Mouse (Mus musculus): ENCODE results near the gene Atat1. TPM values are rescaled to one million over a fixed set of nuclear protein-coding genes. Genes with fewer than 3 reads are reported as not detected.
A peak's percentile ranks its signal among the peaks of the same experiment; 100 is the strongest.

Gene Atat1
- polyA plus RNA-seq, 1 experiment from 2014 or later, result 493 TPM

GRCm38 (mm10) chr17:35932608-35933007 lies 22.7 kb upstream of the Atat1 start:
- H3K4me3 ChIP-seq (replicated peaks; ENCODE audit: low read length), result no peak overlapping the region
- WGBS, result 89% methylated on average over 4 of the region's 4 CpGs
- no peaks in the 10 kb centered on the region for H3K9me3 ChIP-seq (ENCODE audit: control insufficient read depth, low read length)
- H3K9ac ChIP-seq (replicated peaks; ENCODE audit: low read depth, low read length), result no peak overlapping the region
- H3K36me3 ChIP-seq (ENCODE audit: control insufficient read depth, insufficient read depth), result peaks cover 16% of the 10 kb centered on the region
- no peaks in the 10 kb centered on the region for H3K27me3 ChIP-seq (replicated peaks; ENCODE audit: control insufficient read depth, insufficient read depth, low read length)
- ATAC-seq, result no peak
- H3K27ac ChIP-seq (ENCODE audit: low read length), result no peak overlapping the region
- no peak overlapping the region for H3K4me2 ChIP-seq (ENCODE audit: low read length)
- no peaks in the 10 kb centered on the region for H3K4me1 ChIP-seq (replicated peaks; ENCODE audit: control insufficient read depth, insufficient read depth, low read length)

DNA sequence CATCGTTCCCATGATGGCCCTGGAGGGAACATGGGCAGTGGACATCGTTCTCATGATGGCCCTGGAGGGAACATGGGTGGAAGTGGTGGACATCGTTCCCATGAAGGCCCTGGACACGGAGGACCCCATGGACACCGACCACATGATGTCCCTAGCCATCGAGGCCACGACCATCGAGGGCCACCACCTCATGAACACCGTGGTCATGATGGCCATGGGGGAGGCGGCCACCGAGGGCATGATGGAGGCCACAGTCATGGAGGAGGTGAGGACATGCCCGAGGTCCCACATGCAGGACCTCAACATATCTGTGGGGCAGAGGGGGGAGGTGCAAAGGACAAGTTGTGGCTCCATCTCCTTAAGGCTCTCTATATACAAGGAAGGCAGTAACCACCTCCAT lies 20.8 kb upstream of the Atat1 start:
- H3K36me3 ChIP-seq (ENCODE audit: control insufficient read depth, insufficient read depth), result peaks cover 28% of the 10 kb centered on the region
- WGBS, result 96% methylated on average over 12 of the region's 12 CpGs
- no peak for ATAC-seq
- no peaks in the 10 kb centered on the region for H3K4me1 ChIP-seq (replicated peaks; ENCODE audit: control insufficient read depth, insufficient read depth, low read length)
- no peaks in the 10 kb centered on the region for H3K9me3 ChIP-seq (ENCODE audit: control insufficient read depth, low read length)
- no peak overlapping the region for H3K9ac ChIP-seq (replicated peaks; ENCODE audit: low read depth, low read length)
- no peak overlapping the region for H3K27ac ChIP-seq (ENCODE audit: low read length)
- H3K4me3 ChIP-seq (replicated peaks; ENCODE audit: low read length), result no peak overlapping the region
- H3K27me3 ChIP-seq (replicated peaks; ENCODE audit: control insufficient read depth, insufficient read depth, low read length), result no peaks in the 10 kb centered on the region
- no peak overlapping the region for H3K4me2 ChIP-seq (ENCODE audit: low read length)

DNA sequence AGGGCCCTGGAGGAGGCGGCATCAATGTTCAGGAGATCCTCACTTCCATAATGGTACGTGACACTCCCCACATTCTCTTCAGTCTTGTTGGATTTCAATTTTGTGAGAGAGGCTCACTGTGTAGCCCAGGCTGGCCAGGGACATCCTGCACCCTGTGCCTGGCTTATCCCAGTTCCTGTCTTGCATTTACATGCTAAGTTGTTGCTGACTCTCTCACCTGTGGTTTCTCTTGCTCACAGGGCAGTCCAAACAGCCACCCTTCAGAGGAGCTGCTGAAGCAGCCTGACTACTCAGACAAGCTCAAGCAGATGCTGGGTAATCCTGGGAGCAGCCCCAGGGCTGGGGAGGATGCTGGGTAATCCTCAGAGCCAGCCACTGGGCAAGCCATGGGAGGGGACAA lies 19.7 kb upstream of the Atat1 start:
- H3K9me3 ChIP-seq (ENCODE audit: control insufficient read depth, low read length), result no peaks in the 10 kb centered on the region
- no peak overlapping the region for H3K4me3 ChIP-seq (replicated peaks; ENCODE audit: low read length)
- H3K27me3 ChIP-seq (replicated peaks; ENCODE audit: control insufficient read depth, insufficient read depth, low read length), result no peaks in the 10 kb centered on the region
- no peak overlapping the region for H3K4me2 ChIP-seq (ENCODE audit: low read length)
- no peaks in the 10 kb centered on the region for H3K4me1 ChIP-seq (replicated peaks; ENCODE audit: control insufficient read depth, insufficient read depth, low read length)
- no peak for ATAC-seq
- 96% methylated on average over 2 of the region's 2 CpGs for WGBS
- H3K36me3 ChIP-seq (ENCODE audit: control insufficient read depth, insufficient read depth), result peaks cover 33% of the 10 kb centered on the region
- H3K27ac ChIP-seq (ENCODE audit: low read length), result no peak overlapping the region
- no peak overlapping the region for H3K9ac ChIP-seq (replicated peaks; ENCODE audit: low read depth, low read length)

DNA sequence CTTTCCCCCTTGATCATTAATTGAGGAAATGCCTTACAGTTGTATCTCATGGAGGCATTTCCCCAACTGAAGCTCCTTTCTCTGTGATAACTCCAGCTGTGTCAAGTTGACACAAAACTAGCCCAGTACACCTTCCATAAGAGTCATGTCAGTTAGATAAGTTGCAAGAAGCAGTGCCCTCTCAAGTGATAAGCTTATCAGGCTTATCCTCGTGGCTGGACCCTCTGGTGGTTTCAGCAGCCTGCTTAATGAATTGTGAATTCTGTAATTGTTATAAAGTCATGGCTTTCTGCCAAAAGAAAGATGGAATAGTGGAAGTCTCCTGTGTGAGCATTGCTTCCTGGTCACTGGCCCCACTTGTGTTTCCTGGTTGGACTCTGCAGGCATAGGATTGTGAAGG lies 17.6 kb upstream of the Atat1 start:
- no peaks in the 10 kb centered on the region for H3K9me3 ChIP-seq (ENCODE audit: control insufficient read depth, low read length)
- H3K27me3 ChIP-seq (replicated peaks; ENCODE audit: control insufficient read depth, insufficient read depth, low read length), result no peaks in the 10 kb centered on the region
- peaks cover 40% of the 10 kb centered on the region for H3K36me3 ChIP-seq (ENCODE audit: control insufficient read depth, insufficient read depth)
- no peaks in the 10 kb centered on the region for H3K4me1 ChIP-seq (replicated peaks; ENCODE audit: control insufficient read depth, insufficient read depth, low read length)
- no peak overlapping the region for H3K9ac ChIP-seq (replicated peaks; ENCODE audit: low read depth, low read length)
- 63% methylated on average over 1 of the region's 1 CpGs for WGBS
- H3K4me2 ChIP-seq (ENCODE audit: low read length), result no peak overlapping the region
- no peak for ATAC-seq
- no peak overlapping the region for H3K27ac ChIP-seq (ENCODE audit: low read length)
- no peak overlapping the region for H3K4me3 ChIP-seq (replicated peaks; ENCODE audit: low read length)

DNA sequence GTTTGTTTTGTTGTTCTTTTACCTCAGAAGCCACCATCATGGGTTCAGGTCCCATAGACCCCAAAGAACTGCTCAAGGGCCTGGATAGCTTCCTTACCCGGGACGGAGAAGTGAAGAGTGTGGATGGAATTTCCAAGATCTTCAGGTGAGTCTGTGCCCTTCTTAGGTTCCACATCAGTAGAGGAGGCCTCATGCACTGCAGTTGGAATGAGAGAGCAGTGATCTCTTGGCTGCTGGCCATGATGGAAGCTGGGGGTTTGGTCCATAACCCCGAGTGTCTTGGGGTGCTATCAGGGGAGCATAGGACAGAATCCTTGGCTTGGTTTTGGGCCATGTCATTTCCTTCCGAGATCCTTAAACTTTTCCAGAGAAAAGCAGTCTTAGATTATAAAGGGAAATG lies 13.4 kb upstream of the Atat1 start:
- Histone ChIP-seq H3K27me3 (replicated peaks; ENCODE audit: control insufficient read depth, insufficient read depth, low read length) (no peaks in the 10 kb centered on the region), H3K27ac (ENCODE audit: low read length) (no peak overlapping the region), H3K36me3 (ENCODE audit: control insufficient read depth, insufficient read depth) (peaks cover 30% of the 10 kb centered on the region), H3K4me2 (ENCODE audit: low read length) (no peak overlapping the region), H3K4me3 (replicated peaks; ENCODE audit: low read length) (no peak overlapping the region), H3K9me3 (ENCODE audit: control insufficient read depth, low read length) (no peaks in the 10 kb centered on the region), H3K9ac (replicated peaks; ENCODE audit: low read depth, low read length) (no peak overlapping the region), H3K4me1 (replicated peaks; ENCODE audit: control insufficient read depth, insufficient read depth, low read length) (peaks cover 27% of the 10 kb centered on the region)
- WGBS, result 95% methylated on average over 4 of the region's 4 CpGs
- ATAC-seq, result no peak

- ATAC-seq, result no peak
- no peaks in the 10 kb centered on the region for H3K9me3 ChIP-seq (ENCODE audit: control insufficient read depth, low read length)
- peaks cover 27% of the 10 kb centered on the region for H3K4me1 ChIP-seq (replicated peaks; ENCODE audit: control insufficient read depth, insufficient read depth, low read length)
- peaks cover 24% of the 10 kb centered on the region for H3K36me3 ChIP-seq (ENCODE audit: control insufficient read depth, insufficient read depth)
- WGBS, result 83% methylated on average over 3 of the region's 3 CpGs
- no peak overlapping the region for H3K4me3 ChIP-seq (replicated peaks; ENCODE audit: low read length)
- no peaks in the 10 kb centered on the region for H3K27me3 ChIP-seq (replicated peaks; ENCODE audit: control insufficient read depth, insufficient read depth, low read length)
- H3K4me2 ChIP-seq (ENCODE audit: low read length), result no peak overlapping the region
- H3K27ac ChIP-seq (ENCODE audit: low read length), result no peak overlapping the region
- H3K9ac ChIP-seq (replicated peaks; ENCODE audit: low read depth, low read length), result no peak overlapping the region
Measured at GRCm38 (mm10) chr17:35922566-35922965, 12.7 kb upstream of the Atat1 start.

DNA sequence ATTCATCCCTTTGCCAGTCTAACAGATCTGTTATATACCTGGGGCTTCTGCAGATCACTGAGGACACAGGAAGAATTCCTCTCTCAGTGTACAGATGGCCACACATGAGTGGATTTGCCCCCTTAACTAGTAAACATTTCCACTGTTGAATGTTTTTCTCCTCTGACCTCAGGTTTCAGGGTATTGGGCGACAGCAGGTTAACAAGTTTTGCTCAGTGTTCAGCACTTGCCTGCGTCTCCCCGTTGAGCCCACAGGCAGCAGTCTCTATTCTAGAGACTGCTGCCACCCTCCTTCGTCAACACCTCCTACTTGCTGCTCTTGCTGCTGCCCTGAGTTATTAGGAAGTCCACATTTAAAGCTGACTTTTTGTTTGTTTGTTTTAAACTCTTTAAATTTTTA lies 11.8 kb upstream of the Atat1 start:
- Histone ChIP-seq H3K4me3 (replicated peaks; ENCODE audit: low read length) (no peak overlapping the region), H3K9me3 (ENCODE audit: control insufficient read depth, low read length) (no peaks in the 10 kb centered on the region), H3K27me3 (replicated peaks; ENCODE audit: control insufficient read depth, insufficient read depth, low read length) (no peaks in the 10 kb centered on the region), H3K4me1 (replicated peaks; ENCODE audit: control insufficient read depth, insufficient read depth, low read length) (peaks cover 27% of the 10 kb centered on the region), H3K36me3 (ENCODE audit: control insufficient read depth, insufficient read depth) (peaks cover 19% of the 10 kb centered on the region), H3K9ac (replicated peaks; ENCODE audit: low read depth, low read length) (0 out of 2 replicates have a peak overlapping the region, but pooled peaks have one; percentile 5), H3K4me2 (ENCODE audit: low read length) (no peak overlapping the region), H3K27ac (ENCODE audit: low read length) (no peak overlapping the region)
- WGBS, result 76% methylated on average over 4 of the region's 4 CpGs
- ATAC-seq, result no peak

- Histone ChIP-seq H3K27me3 (replicated peaks; ENCODE audit: control insufficient read depth, insufficient read depth, low read length) (no peaks in the 10 kb centered on the region), H3K36me3 (ENCODE audit: control insufficient read depth, insufficient read depth) (peaks cover 13% of the 10 kb centered on the region), H3K4me3 (replicated peaks; ENCODE audit: low read length) (no peak overlapping the region), H3K9ac (replicated peaks; ENCODE audit: low read depth, low read length) (0 out of 2 replicates have a peak overlapping the region, but pooled peaks have one; percentile 0), H3K27ac (ENCODE audit: low read length) (peak overlapping the region; percentile 99), H3K4me1 (replicated peaks; ENCODE audit: control insufficient read depth, insufficient read depth, low read length) (peaks cover 27% of the 10 kb centered on the region), H3K4me2 (ENCODE audit: low read length) (peak overlapping the region; percentile 91), H3K9me3 (ENCODE audit: control insufficient read depth, low read length) (no peaks in the 10 kb centered on the region)
- ATAC-seq, result no peak
- WGBS, result 66% methylated on average over 5 of the region's 5 CpGs
Measured at GRCm38 (mm10) chr17:35920862-35921562, 11.1 kb upstream of the Atat1 start.

DNA sequence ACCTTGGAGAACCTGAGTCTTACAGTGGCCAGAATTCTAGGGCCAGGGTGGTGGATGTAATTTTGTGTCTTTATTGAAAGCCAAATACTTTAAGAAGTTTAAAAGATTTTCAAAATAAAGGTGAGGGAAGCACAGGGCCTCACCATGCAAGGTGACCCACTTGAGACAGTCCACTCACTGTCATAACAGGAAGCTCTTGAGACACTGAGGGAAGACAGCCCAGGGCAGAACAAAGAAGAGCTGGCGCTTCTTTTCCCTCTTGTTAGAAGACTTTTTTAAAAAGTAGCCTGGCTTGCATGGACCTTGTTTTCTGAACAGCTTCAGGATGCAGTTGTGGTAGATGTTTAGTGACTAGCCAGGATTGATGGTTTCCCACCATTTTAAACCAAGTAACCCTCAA lies 10.5 kb upstream of the Atat1 start:
- Histone ChIP-seq H3K4me3 (replicated peaks; ENCODE audit: low read length) (peak overlapping the region; percentile 75), H3K9ac (replicated peaks; ENCODE audit: low read depth, low read length) (peak overlapping the region; percentile 96; the same call in 1 of the 2 replicates), H3K4me1 (replicated peaks; ENCODE audit: control insufficient read depth, insufficient read depth, low read length) (peaks cover 31% of the 10 kb centered on the region), H3K9me3 (ENCODE audit: control insufficient read depth, low read length) (no peaks in the 10 kb centered on the region), H3K4me2 (ENCODE audit: low read length) (peak overlapping the region; percentile 91), H3K27ac (ENCODE audit: low read length) (peak overlapping the region; percentile 99), H3K36me3 (ENCODE audit: control insufficient read depth, insufficient read depth) (peaks cover 12% of the 10 kb centered on the region), H3K27me3 (replicated peaks; ENCODE audit: control insufficient read depth, insufficient read depth, low read length) (no peaks in the 10 kb centered on the region)
- WGBS, result 77% methylated on average over 1 of the region's 1 CpGs
- ATAC-seq, result no peak
